Mouse (Mus musculus): Measurements from ENCODE around the gene 9230104L09Rik. TPM values are rescaled to one million over a fixed set of nuclear protein-coding genes. Genes with fewer than 3 reads are reported as not detected.

9230104L09Rik gene
- polyA plus RNA-seq, 1 experiment: not detected

DNA sequence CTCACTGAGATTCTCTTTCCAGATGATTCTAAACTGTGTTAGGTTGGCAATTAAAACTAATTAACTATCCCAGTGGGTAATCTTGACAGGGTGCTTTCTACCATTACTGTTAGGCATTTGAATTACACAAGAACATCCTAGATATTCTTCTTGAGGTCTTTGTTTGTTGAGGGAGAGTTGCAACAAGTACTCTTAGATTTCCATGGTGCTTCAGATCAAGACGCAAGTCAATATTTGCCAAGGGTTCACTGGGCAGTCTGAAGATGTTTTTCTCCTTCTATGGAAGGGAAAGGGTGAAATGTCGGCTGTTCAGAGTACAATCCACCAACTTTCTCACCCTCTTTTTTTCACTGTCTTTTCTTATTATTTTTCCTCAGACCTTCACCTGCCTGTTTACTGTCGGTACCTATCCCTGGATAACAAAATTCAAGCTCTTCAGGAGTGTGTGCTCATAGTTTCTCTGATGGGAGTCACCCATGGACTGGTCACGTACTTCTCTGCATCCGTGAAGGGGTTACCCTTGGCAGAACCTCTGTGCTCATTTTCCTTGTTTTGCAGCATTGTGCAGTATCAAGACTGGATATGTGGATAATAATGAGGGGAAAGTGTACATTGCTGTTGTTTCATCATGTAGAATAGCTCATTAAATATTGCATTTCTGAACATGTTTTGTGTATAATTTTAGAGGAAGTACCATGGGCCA is 26.6 kb downstream of the 9230104L09Rik start:
- WGBS: 77% methylated on average over 5 of the region's 5 CpGs

GRCm38 (mm10) chr2:148834912-148835311 is 29.9 kb downstream of the 9230104L09Rik start, which contains the start of gene Cst9:
Gene Cst9 (plus strand): TSS chr2:148835147.
- Histone ChIP-seq H3K4me3 (replicated peaks; ENCODE audit: control insufficient read depth, low read depth, low read length) (no peak within 1 kb of the TSS), H3K4me1 (ENCODE audit: control insufficient read depth, insufficient read depth, low read length) (no peaks in the 10 kb centered on the region), H3K27ac (ENCODE audit: control insufficient read depth, insufficient read depth, low read depth, low read length, poor library complexity) (no peak within 1 kb of the TSS)
- 73% methylated on average over 4 of the region's 4 CpGs for WGBS
- TF ChIP-seq CTCF (IDR thresholded peaks at IDR 0.05; ENCODE audit: control insufficient read depth, insufficient read depth, low read length) (no peak), POLR2A (IDR thresholded peaks at IDR 0.05; ENCODE audit: borderline replicate concordance, control insufficient read depth, low read depth, low read length) (no peak)

More for the DNA sequence above, 26.6 kb downstream of the 9230104L09Rik start:
- Histone ChIP-seq H3K27ac (ENCODE audit: control insufficient read depth, insufficient read depth, low read depth, low read length, poor library complexity) (no peak overlapping the region), H3K4me3 (replicated peaks; ENCODE audit: control insufficient read depth, low read depth, low read length) (no peak overlapping the region), H3K4me1 (ENCODE audit: control insufficient read depth, insufficient read depth, low read length) (no peaks in the 10 kb centered on the region)
- TF ChIP-seq POLR2A (IDR thresholded peaks at IDR 0.05; ENCODE audit: borderline replicate concordance, control insufficient read depth, low read depth, low read length) (no peak), CTCF (IDR thresholded peaks at IDR 0.05; ENCODE audit: control insufficient read depth, insufficient read depth, low read length) (no peak)

DNA sequence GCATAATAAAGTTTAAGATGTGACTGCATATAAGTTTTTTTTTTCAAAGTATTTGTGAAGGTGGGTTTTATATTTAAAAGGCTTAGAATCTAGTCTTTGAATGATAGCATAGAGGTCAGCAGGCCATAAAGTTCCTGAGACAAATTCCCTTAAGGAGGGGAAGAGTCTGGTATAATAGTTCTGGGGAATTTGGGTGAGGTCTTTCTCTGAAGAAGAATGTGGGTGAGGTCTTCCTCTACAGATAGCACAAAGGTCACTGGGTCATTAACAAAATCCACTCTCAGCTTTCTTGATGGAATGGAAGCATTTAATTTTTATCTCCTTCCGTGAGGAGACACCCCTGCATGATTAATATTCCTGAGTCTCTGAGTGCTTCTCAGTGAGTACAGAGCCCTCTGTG is 38.9 kb downstream of the 9230104L09Rik start:
- 87% methylated on average over 1 of the region's 1 CpGs for WGBS
- no peaks in the 10 kb centered on the region for H3K4me1 ChIP-seq (ENCODE audit: control insufficient read depth, insufficient read depth, low read length)
- H3K27ac ChIP-seq (ENCODE audit: control insufficient read depth, insufficient read depth, low read depth, low read length, poor library complexity): no peak overlapping the region
- no peak for TF ChIP-seq CTCF (IDR thresholded peaks at IDR 0.05; ENCODE audit: control insufficient read depth, insufficient read depth, low read length)
- TF ChIP-seq POLR2A (IDR thresholded peaks at IDR 0.05; ENCODE audit: borderline replicate concordance, control insufficient read depth, low read depth, low read length): no peak
- no peak overlapping the region for H3K4me3 ChIP-seq (replicated peaks; ENCODE audit: control insufficient read depth, low read depth, low read length)

- Histone ChIP-seq H3K4me1 (ENCODE audit: control insufficient read depth, insufficient read depth, low read length) (no peaks in the 10 kb centered on the region), H3K4me3 (replicated peaks; ENCODE audit: control insufficient read depth, low read depth, low read length) (no peak within 1 kb of the TSS), H3K27ac (ENCODE audit: control insufficient read depth, insufficient read depth, low read depth, low read length, poor library complexity) (no peak within 1 kb of the TSS)
- TF ChIP-seq CTCF (IDR thresholded peaks at IDR 0.05; ENCODE audit: control insufficient read depth, insufficient read depth, low read length): no peak
- no peak for TF ChIP-seq POLR2A (IDR thresholded peaks at IDR 0.05; ENCODE audit: borderline replicate concordance, control insufficient read depth, low read depth, low read length)
These were observed 44.9 kb downstream of the 9230104L09Rik start, which contains the start of gene Cst13 for GRCm38 (mm10) chr2:148819909-148820308. Gene Cst13 (plus strand): TSS chr2:148820081.

- no peaks in the 10 kb centered on the region for H3K4me1 ChIP-seq (ENCODE audit: control insufficient read depth, insufficient read depth, low read length)
- no peak overlapping the region for H3K27ac ChIP-seq (ENCODE audit: control insufficient read depth, insufficient read depth, low read depth, low read length, poor library complexity)
- H3K4me3 ChIP-seq (replicated peaks; ENCODE audit: control insufficient read depth, low read depth, low read length): no peak overlapping the region
- WGBS: 69% methylated on average over 6 of the region's 6 CpGs
- TF ChIP-seq CTCF (IDR thresholded peaks at IDR 0.05; ENCODE audit: control insufficient read depth, insufficient read depth, low read length): no peak
- no peak for TF ChIP-seq POLR2A (IDR thresholded peaks at IDR 0.05; ENCODE audit: borderline replicate concordance, control insufficient read depth, low read depth, low read length)
These were observed 58.1 kb downstream of the 9230104L09Rik start for GRCm38 (mm10) chr2:148806696-148807095.

DNA sequence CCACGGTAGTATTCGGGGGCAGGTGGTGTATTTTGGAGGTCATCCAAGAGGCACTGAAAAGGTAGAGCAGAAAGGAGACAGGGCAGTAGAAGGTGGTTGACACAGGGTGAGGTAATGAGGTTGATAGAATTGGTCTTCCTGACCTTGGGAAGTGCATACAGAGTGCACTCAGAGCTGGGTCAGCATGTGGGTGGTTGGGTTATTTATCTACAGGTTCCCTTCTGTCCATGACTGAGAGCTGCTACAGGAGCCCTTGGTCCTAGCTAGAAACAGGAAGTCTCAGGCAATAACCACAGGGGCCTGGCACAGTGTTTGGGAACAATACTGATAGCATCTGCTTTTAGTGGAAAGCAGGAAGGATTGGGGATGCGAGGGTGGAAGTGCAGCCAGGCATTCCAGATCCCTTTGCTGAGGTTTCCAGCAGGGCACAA is 63.3 kb downstream of the 9230104L09Rik start:
- no peak overlapping the region for H3K4me3 ChIP-seq (replicated peaks; ENCODE audit: control insufficient read depth, low read depth, low read length)
- 10% methylated on average over 3 of the region's 3 CpGs for WGBS
- no peaks in the 10 kb centered on the region for H3K4me1 ChIP-seq (ENCODE audit: control insufficient read depth, insufficient read depth, low read length)
- no peak overlapping the region for H3K27ac ChIP-seq (ENCODE audit: control insufficient read depth, insufficient read depth, low read depth, low read length, poor library complexity)
- TF ChIP-seq POLR2A (IDR thresholded peaks at IDR 0.05; ENCODE audit: borderline replicate concordance, control insufficient read depth, low read depth, low read length): no peak
- no peak for TF ChIP-seq CTCF (IDR thresholded peaks at IDR 0.05; ENCODE audit: control insufficient read depth, insufficient read depth, low read length)

DNA sequence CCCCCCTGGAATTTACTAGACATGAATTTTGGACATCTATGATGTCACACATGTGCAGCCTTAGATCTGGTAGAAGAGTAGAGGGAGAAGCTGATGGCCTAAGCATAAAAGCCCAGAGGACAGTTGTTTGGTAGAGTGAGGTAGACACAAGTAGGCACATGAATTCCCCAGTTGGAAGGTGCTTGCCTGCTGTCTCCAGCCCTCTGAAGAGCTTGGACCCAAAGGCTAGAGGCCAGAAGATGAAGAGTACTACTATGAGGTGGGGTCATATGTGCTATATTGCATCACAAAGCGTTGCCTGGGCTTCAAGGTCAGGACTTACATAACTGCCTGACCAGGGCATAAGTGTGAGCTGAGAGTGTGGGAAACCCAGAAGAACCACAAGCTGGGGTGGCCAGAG is 66.4 kb downstream of the 9230104L09Rik start, which contains the start of gene Cst8:
Gene Cst8, plus strand, starts transcription at position 301 of the 400 bp plus-strand sequence.
- TF ChIP-seq CTCF (IDR thresholded peaks at IDR 0.05; ENCODE audit: control insufficient read depth, insufficient read depth, low read length) (no peak), POLR2A (IDR thresholded peaks at IDR 0.05; ENCODE audit: borderline replicate concordance, control insufficient read depth, low read depth, low read length) (no peak)
- no peak within 1 kb of the TSS for H3K4me3 ChIP-seq (replicated peaks; ENCODE audit: control insufficient read depth, low read depth, low read length)
- H3K4me1 ChIP-seq (ENCODE audit: control insufficient read depth, insufficient read depth, low read length): no peaks in the 10 kb centered on the region
- no peak within 1 kb of the TSS for H3K27ac ChIP-seq (ENCODE audit: control insufficient read depth, insufficient read depth, low read depth, low read length, poor library complexity)
- WGBS: 64% methylated on average over 1 of the region's 1 CpGs

Other genes with a start within 250 kb of the 9230104L09Rik start
- gene Nxt1, start 192.4 kb downstream of the 9230104L09Rik start, polyA plus RNA-seq (2011; ENCODE audit: insufficient read depth, insufficient read length, low replicate concordance, missing spikeins): 28.2 and 36.9 TPM in 2 replicates
- 5.1 and 8.5 TPM in 2 replicates for gene Gzf1, start 184.0 kb downstream of the 9230104L09Rik start, polyA plus RNA-seq (2011; ENCODE audit: insufficient read depth, insufficient read length, low replicate concordance, missing spikeins)
- gene Napb, start 132.6 kb downstream of the 9230104L09Rik start, polyA plus RNA-seq (2011; ENCODE audit: insufficient read depth, insufficient read length, low replicate concordance, missing spikeins): 0.61 and 0.70 TPM in 2 replicates
- not detected in 2 replicates for gene Cstl1, start 114.7 kb downstream of the 9230104L09Rik start, polyA plus RNA-seq (2011; ENCODE audit: insufficient read depth, insufficient read length, low replicate concordance, missing spikeins)
- gene Cst11, start 93.5 kb downstream of the 9230104L09Rik start, polyA plus RNA-seq (2011; ENCODE audit: insufficient read depth, insufficient read length, low replicate concordance, missing spikeins): not detected in 2 replicates
- not detected in 2 replicates for gene 8030411F24Rik, start 83.0 kb downstream of the 9230104L09Rik start, polyA plus RNA-seq (2011; ENCODE audit: insufficient read depth, insufficient read length, low replicate concordance, missing spikeins)
- gene Cst12, start 75.7 kb downstream of the 9230104L09Rik start, polyA plus RNA-seq (2011; ENCODE audit: insufficient read depth, insufficient read length, low replicate concordance, missing spikeins): not detected in 2 replicates
- gene Cst8, start 66.3 kb downstream of the 9230104L09Rik start, polyA plus RNA-seq (2011; ENCODE audit: insufficient read depth, insufficient read length, low replicate concordance, missing spikeins): not detected in 2 replicates
- not detected in 2 replicates for gene Cst13, start 45.0 kb downstream of the 9230104L09Rik start, polyA plus RNA-seq (2011; ENCODE audit: insufficient read depth, insufficient read length, low replicate concordance, missing spikeins)
- gene Cst9, start 29.9 kb downstream of the 9230104L09Rik start, polyA plus RNA-seq (2011; ENCODE audit: insufficient read depth, insufficient read length, low replicate concordance, missing spikeins): not detected in 2 replicates
- 125 and 201 TPM in 2 replicates for gene Cst3, start 10.7 kb upstream of the 9230104L09Rik start, polyA plus RNA-seq (2011; ENCODE audit: insufficient read depth, insufficient read length, low replicate concordance, missing spikeins)
- gene Gm1330, start 138.2 kb upstream of the 9230104L09Rik start, polyA plus RNA-seq (2011; ENCODE audit: insufficient read depth, insufficient read length, low replicate concordance, missing spikeins): not detected in 2 replicates
- gene Gm10750, start 152.2 kb upstream of the 9230104L09Rik start, polyA plus RNA-seq (2011; ENCODE audit: insufficient read depth, insufficient read length, low replicate concordance, missing spikeins): not detected in 2 replicates

Measured in bone marrow, adult 2 months (tissue).